Mouse (Mus musculus) midbrain, embryonic 12.5 days (tissue): ENCODE measurements around the gene Gm16181. TPM values are rescaled to one million over a fixed set of nuclear protein-coding genes. Genes with fewer than 3 reads are reported as not detected.

ENCODE experiments used
- ATAC-seq: fragments of 200-750 bp; cut with Nextera tagmentation; 2 replicates; pipeline ENCODE4 v1.8.0; 2017; ENCODE audit warnings: low read depth, moderate TSS enrichment, moderate library complexity; ENCODE audit not compliant: low FRiP score
- H3K27ac ChIP-seq: fragments of 300-500 bp; sonication (generic); replicated peaks from 2 replicates; pipeline ENCODE4 v1.5.1; 2016; ENCODE audit warnings: mild to moderate bottlenecking
- H3K27me3 ChIP-seq: fragments of 300-500 bp; sonication (generic); 2 replicates; pipeline ENCODE4 v1.6.1; 2016; ENCODE audit warnings: mild to moderate bottlenecking
- H3K36me3 ChIP-seq: fragments of 300-500 bp; sonication (generic); 2 replicates; pipeline ENCODE4 v1.6.1; 2016
- H3K4me1 ChIP-seq: fragments of 300-500 bp; sonication (generic); 2 replicates; pipeline ENCODE4 v1.6.1; 2016
- H3K4me2 ChIP-seq: fragments of 300-500 bp; sonication (generic); replicated peaks from 2 replicates; pipeline ENCODE4 v1.6.1; 2016; ENCODE audit warnings: mild to moderate bottlenecking, moderate library complexity
- H3K4me3 ChIP-seq: fragments of 300-500 bp; sonication (generic); 2 replicates; pipeline ENCODE4 v1.5.1; 2016; ENCODE audit warnings: mild to moderate bottlenecking
- H3K9ac ChIP-seq: fragments of 300-500 bp; sonication (generic); replicated peaks from 2 replicates; pipeline ENCODE4 v1.6.1; 2016; ENCODE audit warnings: mild to moderate bottlenecking, moderate library complexity
- H3K9me3 ChIP-seq: fragments of 300-500 bp; sonication (generic); 2 replicates; pipeline ENCODE4 v1.6.1; 2016; ENCODE audit warnings: mild to moderate bottlenecking
- WGBS: fragments of 180-500 bp; shearing (Covaris S2); methylation state at CpG from one replicate; pipeline ENCODE4 v1.1.7; 2016; 5-methylcytosine and 5-hydroxymethylcytosine counted together
- polyA plus RNA-seq: library from polyadenylated mRNA; unstranded; fragments of >200 nt; fragmentation: Nextera tagmentation; extraction: Ambion mirVana; gene quantifications from 2 replicates; pipeline ENCODE4 v1.2.1, GENCODE M21; 2016

Gm16181 gene
- polyA plus RNA-seq, 1 experiment from 2014 or later: 0.38 TPM

GRCm38 (mm10) chr17:35198946-35199345 is 21.7 kb upstream of the Gm16181 start:
- Histone ChIP-seq H3K27ac (no peak overlapping the region), H3K4me2 (no peak overlapping the region), H3K9ac (no peak overlapping the region), H3K36me3 (no peaks in the 10 kb centered on the region), H3K27me3 (peaks cover 77% of the 10 kb centered on the region), H3K4me3 (no peak overlapping the region), H3K9me3 (no peaks in the 10 kb centered on the region), H3K4me1 (peaks cover 11% of the 10 kb centered on the region)
- no peak for ATAC-seq
- 36% methylated on average over 8 of the region's 8 CpGs for WGBS

GRCm38 (mm10) chr17:35200398-35200797 is 20.2 kb upstream of the Gm16181 start:
- Histone ChIP-seq H3K4me2 (no peak overlapping the region), H3K36me3 (no peaks in the 10 kb centered on the region), H3K9ac (no peak overlapping the region), H3K4me3 (no peak overlapping the region), H3K9me3 (no peaks in the 10 kb centered on the region), H3K27me3 (peaks cover 77% of the 10 kb centered on the region), H3K27ac (no peak overlapping the region), H3K4me1 (peaks cover 11% of the 10 kb centered on the region)
- 94% methylated on average over 11 of the region's 11 CpGs for WGBS
- no peak for ATAC-seq

GRCm38 (mm10) chr17:35201128-35201527 is 19.5 kb upstream of the Gm16181 start:
- Histone ChIP-seq H3K9ac (no peak overlapping the region), H3K36me3 (no peaks in the 10 kb centered on the region), H3K4me3 (no peak overlapping the region), H3K27ac (no peak overlapping the region), H3K9me3 (no peaks in the 10 kb centered on the region), H3K27me3 (peaks cover 71% of the 10 kb centered on the region), H3K4me1 (peaks cover 4% of the 10 kb centered on the region), H3K4me2 (no peak overlapping the region)
- 82% methylated on average over 11 of the region's 11 CpGs for WGBS
- no peak for ATAC-seq

GRCm38 (mm10) chr17:35201787-35202186 is 18.8 kb upstream of the Gm16181 start, which contains the start of gene Tnf:
Gene Tnf, minus strand, starts transcription at chr17:35202007.
- H3K27ac ChIP-seq: no peak within 1 kb of the TSS
- peaks cover 65% of the 10 kb centered on the region for H3K27me3 ChIP-seq

GRCm38 (mm10) chr17:35202442-35202841 is 18.2 kb upstream of the Gm16181 start:
- H3K9me3 ChIP-seq: no peaks in the 10 kb centered on the region
- H3K36me3 ChIP-seq: no peaks in the 10 kb centered on the region
- no peak overlapping the region for H3K4me3 ChIP-seq
- no peak for ATAC-seq
- 78% methylated on average over 4 of the region's 4 CpGs for WGBS
- no peak overlapping the region for H3K9ac ChIP-seq
- no peak overlapping the region for H3K27ac ChIP-seq
- peaks cover 60% of the 10 kb centered on the region for H3K27me3 ChIP-seq
- no peak overlapping the region for H3K4me2 ChIP-seq
- H3K4me1 ChIP-seq: 0 out of 2 replicates have a peak, but pooled peaks cover 2% of the 10 kb centered on the region

More at GRCm38 (mm10) chr17:35201787-35202186, 18.8 kb upstream of the Gm16181 start, which contains the start of gene Tnf:
- no peak within 1 kb of the TSS for H3K4me3 ChIP-seq
- ATAC-seq: no peak
- no peaks in the 10 kb centered on the region for H3K9me3 ChIP-seq
- no peak within 1 kb of the TSS for H3K4me2 ChIP-seq
- 0 out of 2 replicates have a peak, but pooled peaks cover 2% of the 10 kb centered on the region for H3K4me1 ChIP-seq
- H3K36me3 ChIP-seq: no peaks in the 10 kb centered on the region
- no peak within 1 kb of the TSS for H3K9ac ChIP-seq
- 54% methylated on average over 13 of the region's 13 CpGs for WGBS

DNA sequence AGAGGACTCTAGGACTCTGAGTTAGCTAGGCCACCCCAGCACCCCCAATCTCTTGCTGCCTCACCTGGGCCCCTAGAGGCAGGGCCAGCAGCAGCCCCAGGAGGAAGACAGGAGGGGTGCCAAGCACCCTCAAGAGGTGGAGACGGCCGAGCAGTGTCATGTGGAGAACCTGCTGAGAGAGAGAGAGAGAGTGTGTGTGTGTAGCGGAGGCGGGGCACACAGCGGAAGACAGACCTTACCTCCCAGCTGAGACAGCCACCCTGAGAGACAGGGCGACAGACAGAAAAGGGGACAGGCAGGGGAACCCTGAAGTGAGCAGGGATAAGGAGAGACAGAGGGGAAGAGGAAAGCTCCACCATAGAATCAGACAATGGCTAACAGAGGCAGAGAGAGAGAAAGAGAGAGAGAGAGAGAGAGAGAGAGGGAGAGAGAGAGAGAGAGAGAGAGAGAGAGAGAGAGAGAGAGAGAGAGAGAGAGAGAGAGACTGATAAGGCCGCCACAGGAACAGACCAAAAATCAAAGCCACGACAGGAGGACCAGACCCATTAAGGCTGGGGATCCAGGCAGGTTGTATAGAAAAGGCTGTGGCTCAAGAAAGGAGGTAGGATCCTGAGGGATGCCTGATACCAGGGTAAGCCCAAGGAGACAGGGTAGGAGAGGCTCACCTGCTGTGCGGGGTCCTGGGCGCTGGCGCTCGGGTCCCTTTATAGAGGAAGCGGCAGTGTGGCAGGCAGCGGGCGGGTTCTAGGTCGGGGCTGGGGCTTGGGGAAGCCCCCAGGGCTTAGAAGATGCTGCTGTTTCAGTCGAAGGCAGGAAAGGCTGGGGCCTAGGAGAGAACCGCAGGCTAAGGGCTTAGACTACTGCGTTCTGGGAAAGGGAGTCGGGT is 15.9 kb upstream of the Gm16181 start, which contains the start of gene Lta:
Gene Lta, minus strand, starts transcription at position 858 of the 886 bp plus-strand sequence.
- ATAC-seq: no peak

GRCm38 (mm10) chr17:35205380-35205769 is 15.3 kb upstream of the Gm16181 start:
- Histone ChIP-seq H3K27me3 (peaks cover 50% of the 10 kb centered on the region), H3K36me3 (no peaks in the 10 kb centered on the region), H3K27ac (no peak overlapping the region), H3K4me1 (0 out of 2 replicates have a peak, but pooled peaks cover 2% of the 10 kb centered on the region), H3K4me3 (no peak overlapping the region), H3K9me3 (no peaks in the 10 kb centered on the region), H3K4me2 (no peak overlapping the region), H3K9ac (no peak overlapping the region)
- no peak for ATAC-seq
- 70% methylated on average over 10 of the region's 10 CpGs for WGBS

More for the DNA sequence above, 15.9 kb upstream of the Gm16181 start, which contains the start of gene Lta:
- H3K27me3 ChIP-seq: peaks cover 54% of the 10 kb centered on the region
- H3K36me3 ChIP-seq: no peaks in the 10 kb centered on the region
- H3K9ac ChIP-seq: no peak within 1 kb of the TSS; the same call in 1 of the 2 replicates
- H3K27ac ChIP-seq: no peak within 1 kb of the TSS
- H3K4me1 ChIP-seq: 0 out of 2 replicates have a peak, but pooled peaks cover 2% of the 10 kb centered on the region
- no peak within 1 kb of the TSS for H3K4me3 ChIP-seq
- WGBS: 31% methylated on average over 20 of the region's 20 CpGs
- H3K4me2 ChIP-seq: no peak within 1 kb of the TSS
- H3K9me3 ChIP-seq: no peaks in the 10 kb centered on the region

DNA sequence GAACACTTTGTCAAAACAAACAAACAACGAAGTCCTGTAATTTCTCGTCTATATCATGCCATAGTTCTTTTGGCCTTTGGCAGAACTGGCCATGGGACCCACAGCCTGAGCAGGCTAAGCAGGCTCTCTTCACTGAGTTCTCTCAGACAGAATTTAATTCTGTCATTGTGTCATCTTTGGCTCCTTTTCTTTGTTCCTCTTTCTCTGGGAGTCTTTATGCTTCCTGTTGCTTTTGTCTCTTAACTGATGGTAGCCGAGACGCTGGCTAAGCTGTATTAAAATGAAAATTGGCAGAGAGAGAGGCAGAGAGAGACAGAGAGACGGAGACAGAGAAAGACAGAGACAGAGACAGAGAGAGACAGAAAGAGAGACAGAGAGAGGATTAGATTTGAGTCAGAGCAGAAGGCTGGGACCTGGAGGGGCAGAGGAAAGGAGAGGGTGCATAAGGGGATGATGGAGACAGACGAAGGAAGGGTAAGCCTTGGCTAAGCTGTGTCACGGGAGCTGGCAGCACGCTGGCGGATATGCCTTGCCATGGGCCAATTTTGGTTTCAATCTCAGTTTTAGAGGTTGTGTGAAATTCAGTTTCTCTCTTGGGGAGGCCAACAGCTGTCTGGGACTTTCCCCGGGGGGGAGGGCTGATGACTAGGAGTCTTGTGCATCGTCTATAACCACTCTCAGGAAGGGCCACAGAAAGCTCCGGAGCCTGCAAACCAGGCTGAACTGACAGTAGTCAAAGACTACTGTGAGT is 10.7 kb upstream of the Gm16181 start:
- Histone ChIP-seq H3K9me3 (no peaks in the 10 kb centered on the region), H3K27me3 (peaks cover 5% of the 10 kb centered on the region; the same call in 1 of the 2 replicates), H3K4me3 (no peak overlapping the region), H3K27ac (no peak overlapping the region), H3K9ac (no peak overlapping the region), H3K4me2 (no peak overlapping the region), H3K36me3 (no peaks in the 10 kb centered on the region), H3K4me1 (0 out of 2 replicates have a peak, but pooled peaks cover 2% of the 10 kb centered on the region)
- no peak for ATAC-seq
- WGBS: 68% methylated on average over 12 of the region's 12 CpGs

DNA sequence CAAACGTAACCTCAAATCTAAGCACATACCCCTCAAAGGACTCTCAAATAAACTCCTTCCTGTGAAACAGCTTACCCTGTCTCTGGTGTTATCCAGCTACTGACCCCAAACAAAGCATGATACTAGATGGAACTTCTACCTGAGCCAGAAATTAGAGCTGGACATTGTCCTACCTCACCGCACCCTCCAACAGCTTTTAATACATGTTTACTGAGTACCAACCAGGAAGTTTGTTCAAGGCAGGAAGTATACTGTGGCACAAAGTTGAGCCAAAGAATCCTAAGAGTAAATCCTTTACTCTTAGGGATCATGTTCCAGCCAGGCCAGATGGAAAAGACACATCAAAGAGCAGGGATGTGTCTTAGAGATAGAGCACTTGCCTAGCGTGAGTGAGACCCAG is 10.0 kb upstream of the Gm16181 start:
- 81% methylated on average over 3 of the region's 3 CpGs for WGBS
- no peaks in the 10 kb centered on the region for H3K9me3 ChIP-seq
- no peak for ATAC-seq

GRCm38 (mm10) chr17:35213071-35213470 is 7.6 kb upstream of the Gm16181 start:
- Histone ChIP-seq H3K4me1 (no peaks in the 10 kb centered on the region), H3K4me3 (no peak overlapping the region), H3K36me3 (no peaks in the 10 kb centered on the region), H3K27me3 (no peaks in the 10 kb centered on the region), H3K9ac (no peak overlapping the region), H3K4me2 (no peak overlapping the region), H3K27ac (no peak overlapping the region), H3K9me3 (no peaks in the 10 kb centered on the region)
- WGBS: 90% methylated on average over 5 of the region's 5 CpGs
- no peak for ATAC-seq

More for the DNA sequence above, 10.0 kb upstream of the Gm16181 start:
- Histone ChIP-seq H3K27me3 (no peaks in the 10 kb centered on the region), H3K36me3 (no peaks in the 10 kb centered on the region), H3K4me2 (no peak overlapping the region), H3K9ac (no peak overlapping the region), H3K27ac (no peak overlapping the region), H3K4me1 (no peaks in the 10 kb centered on the region), H3K4me3 (no peak overlapping the region)

DNA sequence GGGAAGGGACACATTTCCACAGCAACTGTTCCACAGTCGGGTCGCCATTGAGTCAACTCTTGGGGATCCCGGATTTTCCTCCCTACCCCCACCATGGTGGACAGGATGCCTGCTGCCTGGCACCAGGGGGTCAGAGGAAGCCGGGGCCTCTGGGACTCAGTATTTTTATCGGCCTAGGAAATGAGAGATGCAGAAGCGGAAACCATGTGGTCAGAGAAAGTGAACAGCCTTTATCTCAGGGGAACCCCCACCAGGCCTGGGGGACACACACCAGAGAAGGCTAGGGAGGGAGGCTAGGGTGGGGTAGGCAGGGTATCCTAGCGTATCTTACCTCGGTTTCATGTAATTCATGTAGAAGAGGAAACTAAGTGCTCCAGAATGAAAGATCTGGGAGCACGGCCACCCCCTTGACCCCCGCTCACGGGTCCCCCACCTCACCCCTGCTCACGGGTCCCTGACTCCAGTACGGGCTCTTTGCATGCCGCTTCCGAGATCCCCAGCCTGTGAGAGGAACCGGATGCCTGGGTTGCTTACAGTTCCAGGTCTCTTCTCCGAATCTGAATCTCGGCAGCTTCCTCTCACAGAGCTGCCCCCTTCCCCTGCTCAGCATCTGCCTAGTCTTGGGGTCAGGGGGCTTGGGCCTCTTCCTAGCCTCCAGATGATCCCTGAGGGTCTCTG is 2.0 kb upstream of the Gm16181 start:
- no peaks in the 10 kb centered on the region for H3K9me3 ChIP-seq
- 85% methylated on average over 18 of the region's 18 CpGs for WGBS
- peaks cover 27% of the 10 kb centered on the region for H3K36me3 ChIP-seq
- H3K9ac ChIP-seq: no peak overlapping the region
- no peaks in the 10 kb centered on the region for H3K27me3 ChIP-seq
- H3K4me3 ChIP-seq: no peak overlapping the region
- no peaks in the 10 kb centered on the region for H3K4me1 ChIP-seq
- no peak overlapping the region for H3K27ac ChIP-seq
- H3K4me2 ChIP-seq: no peak overlapping the region
- no peak for ATAC-seq
